Mouse (Mus musculus) layer of hippocampus, adult 2 months (tissue): Measurements from ENCODE around the gene Nkiras1. TPM values are rescaled to one million over a fixed set of nuclear protein-coding genes. Genes with fewer than 3 reads are reported as not detected.
"Not testable (repeated sequence)": the region's sequence is repeated elsewhere in the genome, so short reads cannot be mapped to it uniquely, and the experiment has no call there.

Experiments
- DNase-seq, 2 experiments: peaks; one replicate each; pipeline ENCODE4 v3.0.0; 2022; ENCODE audit warnings: low spot score in 2 of 2
- H3K27ac ChIP-seq: fragments of 200-600 bp; 2 replicates; pipeline ENCODE4 v1.8.1; 2022
- H3K4me3 ChIP-seq: fragments of 200-600 bp; 2 replicates; pipeline ENCODE4 v1.8.1; 2022; ENCODE audit warnings: mild to moderate bottlenecking
- CTCF ChIP-seq: fragments of 200-600 bp; conservative IDR thresholded peaks from 2 replicates; pipeline ENCODE4 v1.8.1; 2022; ENCODE audit warnings: antibody characterized with exemption, mild to moderate bottlenecking, moderate library complexity
- long read RNA-seq, 2 experiments: library from polyadenylated mRNA; stranded (forward); transcript quantifications; one replicate each; pipeline ENCODE4 v2.0.0; 2021; ENCODE audit warnings: borderline mapping rate in 2 of 2
- total RNA-seq, 2 experiments: library from RNA; stranded (reverse); gene quantifications; 2 replicates each; pipeline ENCODE4 v1.2.3; 2021

Nkiras1 gene
- total RNA-seq = 10 to 100 TPM; 78.9 to 83.9 TPM
- long read RNA-seq, experiment 1, full-length matches to known transcripts = 72 of 77 reads
- long read RNA-seq, experiment 1, partial matches to known transcripts = 1 of 77 reads
- long read RNA-seq, experiment 1, other reads (novel, unspliced or antisense) = 4 of 77 reads
- long read RNA-seq, experiment 2, full-length matches to known transcripts = 107 of 121 reads
- long read RNA-seq, experiment 2, partial matches to known transcripts = 2 of 121 reads
- long read RNA-seq, experiment 2, other reads (novel, unspliced or antisense) = 12 of 121 reads

DNA sequence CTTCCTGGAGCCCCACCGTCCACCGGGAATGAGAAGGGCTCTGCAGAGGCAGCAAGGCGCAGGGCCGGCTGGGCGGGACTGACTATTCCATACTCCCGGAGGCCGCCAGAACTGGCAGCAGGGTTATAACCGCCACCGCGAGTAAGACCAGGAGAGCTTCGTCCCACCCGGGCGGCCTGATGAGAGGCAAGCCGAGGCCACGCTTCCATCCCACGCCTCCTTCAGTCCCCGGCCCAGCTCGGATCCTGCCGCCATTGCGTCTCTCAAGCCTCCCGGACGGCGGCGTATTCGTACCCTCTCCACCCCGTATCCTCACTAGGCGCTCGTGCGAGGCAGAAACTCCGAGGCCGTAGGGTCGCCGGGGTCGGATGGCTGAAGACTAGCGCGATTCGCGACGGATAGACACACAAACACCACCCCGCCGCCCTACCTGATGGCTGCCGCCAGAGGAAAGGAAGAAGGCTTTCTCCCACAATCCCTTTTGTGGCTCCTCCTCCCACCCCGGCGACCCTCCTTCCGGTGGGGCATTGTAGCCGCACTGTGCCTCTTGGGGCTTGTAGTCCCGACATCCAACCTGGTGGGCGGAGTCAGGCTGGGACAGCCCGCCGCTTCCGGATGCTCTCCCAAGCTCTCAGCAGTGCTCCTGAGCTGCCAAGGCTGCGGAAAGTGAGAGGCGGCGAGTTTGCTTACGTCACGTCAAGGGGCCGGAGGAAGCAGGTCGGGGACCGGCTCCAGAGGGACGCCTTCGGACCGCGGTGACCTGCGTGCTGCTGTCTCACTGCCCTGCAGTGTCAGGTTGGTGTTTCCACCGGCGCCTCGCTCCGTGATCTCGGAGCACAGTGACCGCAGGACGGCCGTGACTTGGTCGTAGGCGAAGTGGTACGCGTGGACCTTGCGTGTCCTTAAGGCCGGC is at the start of gene Nkiras1, which contains the start of gene Rpl15:
Gene Nkiras1 (plus strand): TSS at position 608 of the 913 bp plus-strand sequence.
Gene Rpl15 (minus strand): TSS at position 863 of the 913 bp plus-strand sequence.
- H3K4me3 ChIP-seq = peak within 1 kb of the TSS; percentile 72
- DNase-seq = peak; percentile 97 to 100
- H3K27ac ChIP-seq = peak within 1 kb of the TSS; percentile 94
- TF ChIP-seq CTCF = peak; percentile 63

DNA sequence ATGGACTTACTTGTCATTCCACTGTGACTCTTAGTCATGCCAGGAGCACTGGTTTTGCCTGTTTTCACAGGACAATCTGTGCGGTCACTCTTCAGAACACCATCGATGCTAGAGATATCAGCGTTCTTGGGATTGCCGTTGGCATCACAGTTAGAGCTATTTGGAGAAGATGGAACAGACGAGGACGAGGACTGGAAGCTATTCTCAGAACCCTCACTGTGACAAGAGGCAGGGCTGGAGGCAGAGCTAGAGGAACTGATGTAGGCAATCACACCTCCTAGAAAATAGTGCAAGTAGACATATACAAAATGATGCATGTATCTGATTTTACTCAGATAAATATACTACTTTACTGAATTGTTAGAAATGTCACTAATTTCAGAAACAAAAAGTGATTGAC is 49.0 kb upstream of the Nkiras1 start:
- DNase-seq = no peak
- no peak overlapping the region for H3K4me3 ChIP-seq
- H3K27ac ChIP-seq = no peak overlapping the region
- no peak for TF ChIP-seq CTCF

DNA sequence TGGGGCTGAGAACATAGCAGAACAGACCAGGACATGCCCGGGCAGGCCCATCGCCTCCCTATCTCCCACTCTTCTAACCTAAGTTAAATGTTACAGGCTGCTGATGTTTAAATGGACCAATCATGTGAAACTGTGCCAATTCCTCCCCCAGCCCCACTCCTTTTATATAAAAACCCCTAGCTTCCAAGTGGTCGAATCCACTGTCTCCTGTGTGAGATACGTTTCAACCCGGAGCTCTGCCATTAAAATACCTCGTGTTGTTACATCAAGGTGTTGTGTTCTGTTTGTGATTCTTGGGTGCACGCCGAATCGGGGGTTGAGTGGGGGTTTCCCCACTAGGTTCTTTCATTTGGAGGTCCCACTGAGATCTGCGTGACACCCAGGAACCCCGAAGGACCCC is 45.5 kb upstream of the Nkiras1 start:
- DNase-seq, H3K4me3 ChIP-seq, H3K27ac ChIP-seq: not testable (repeated sequence)

DNA sequence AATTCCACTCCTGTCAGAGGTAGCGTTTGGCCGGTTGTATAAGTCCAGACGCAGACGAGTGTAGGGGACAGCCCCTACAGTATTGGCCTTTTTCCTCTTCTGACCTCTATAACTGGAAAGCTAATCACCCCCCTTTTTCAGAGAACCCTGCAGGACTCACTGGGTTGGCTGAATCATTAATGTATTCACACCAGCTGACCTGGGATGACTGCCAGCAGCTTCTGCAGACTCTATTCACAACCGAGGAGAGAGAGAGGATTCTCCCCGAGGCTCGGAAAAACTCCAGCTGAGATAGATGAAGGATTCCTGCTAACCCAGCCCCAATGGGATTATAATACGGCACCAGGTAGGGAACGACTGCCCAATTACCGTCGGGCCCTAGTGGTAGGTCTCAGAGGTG is 44.8 kb upstream of the Nkiras1 start:
- not testable (repeated sequence) for DNase-seq, H3K27ac ChIP-seq, H3K4me3 ChIP-seq

DNA sequence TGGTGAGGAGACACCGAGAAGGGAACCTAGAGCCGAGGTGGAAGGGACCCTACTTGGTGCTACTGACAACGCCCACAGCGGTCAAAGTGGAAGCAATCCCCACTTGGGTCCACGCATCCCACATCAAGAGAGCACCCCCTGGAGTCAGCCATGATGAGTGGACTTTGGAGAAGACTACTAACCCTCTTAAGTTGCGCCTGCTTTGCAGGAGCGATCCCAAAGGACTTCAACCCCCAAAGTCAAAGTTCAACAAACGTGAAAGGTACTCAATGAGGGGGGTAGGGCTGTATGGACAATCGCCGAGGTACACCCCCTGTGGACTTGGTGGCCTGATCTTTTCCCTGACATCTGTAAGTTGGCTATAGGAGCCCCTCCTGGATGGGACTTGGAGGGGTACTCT is 41.2 kb upstream of the Nkiras1 start:
- H3K27ac ChIP-seq, H3K4me3 ChIP-seq, DNase-seq: not testable (repeated sequence)

DNA sequence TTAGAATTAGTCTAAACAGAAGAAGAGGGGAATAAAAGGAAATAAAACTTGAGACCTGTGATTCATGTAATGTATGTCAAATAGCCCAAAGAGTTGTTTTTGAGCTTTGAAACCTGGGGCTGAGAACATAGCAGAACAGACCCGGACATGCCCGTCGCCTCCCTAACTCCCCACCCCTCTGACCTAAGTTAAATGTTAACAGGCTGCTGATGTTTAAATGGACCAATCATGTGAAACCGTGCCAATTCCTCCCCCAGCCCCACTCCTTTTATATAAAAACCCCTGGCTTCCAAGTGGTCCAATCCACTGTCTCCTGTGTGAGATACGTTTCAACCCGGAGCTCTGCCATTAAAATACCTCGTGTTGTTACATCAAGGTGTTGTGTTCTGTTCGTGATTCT is 39.1 kb upstream of the Nkiras1 start:
- DNase-seq = not testable (repeated sequence)

DNA sequence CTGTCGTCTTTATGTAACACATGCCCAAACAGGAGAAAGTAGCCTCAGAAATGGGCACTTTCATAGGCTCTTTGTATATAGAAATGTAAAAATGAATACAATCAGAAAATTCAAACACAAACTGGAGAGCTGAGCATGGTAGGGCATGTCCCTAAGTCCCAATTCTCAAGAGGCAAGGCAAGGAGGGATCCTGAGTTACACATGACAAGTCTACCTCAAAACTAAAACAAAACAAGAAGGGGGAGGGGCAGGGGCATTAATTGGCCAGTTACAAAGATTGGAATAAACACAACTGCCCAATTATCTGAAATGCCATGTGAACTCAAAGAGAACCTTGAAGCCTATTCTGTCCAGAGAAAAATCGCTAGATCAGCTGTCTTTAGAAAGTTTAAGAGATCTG is 37.9 kb upstream of the Nkiras1 start:
- no peak for DNase-seq
- H3K27ac ChIP-seq = no peak overlapping the region
- no peak for TF ChIP-seq CTCF
- H3K4me3 ChIP-seq = no peak overlapping the region

More for the DNA sequence above, 39.1 kb upstream of the Nkiras1 start:
- H3K4me3 ChIP-seq, H3K27ac ChIP-seq: not testable (repeated sequence)

DNA sequence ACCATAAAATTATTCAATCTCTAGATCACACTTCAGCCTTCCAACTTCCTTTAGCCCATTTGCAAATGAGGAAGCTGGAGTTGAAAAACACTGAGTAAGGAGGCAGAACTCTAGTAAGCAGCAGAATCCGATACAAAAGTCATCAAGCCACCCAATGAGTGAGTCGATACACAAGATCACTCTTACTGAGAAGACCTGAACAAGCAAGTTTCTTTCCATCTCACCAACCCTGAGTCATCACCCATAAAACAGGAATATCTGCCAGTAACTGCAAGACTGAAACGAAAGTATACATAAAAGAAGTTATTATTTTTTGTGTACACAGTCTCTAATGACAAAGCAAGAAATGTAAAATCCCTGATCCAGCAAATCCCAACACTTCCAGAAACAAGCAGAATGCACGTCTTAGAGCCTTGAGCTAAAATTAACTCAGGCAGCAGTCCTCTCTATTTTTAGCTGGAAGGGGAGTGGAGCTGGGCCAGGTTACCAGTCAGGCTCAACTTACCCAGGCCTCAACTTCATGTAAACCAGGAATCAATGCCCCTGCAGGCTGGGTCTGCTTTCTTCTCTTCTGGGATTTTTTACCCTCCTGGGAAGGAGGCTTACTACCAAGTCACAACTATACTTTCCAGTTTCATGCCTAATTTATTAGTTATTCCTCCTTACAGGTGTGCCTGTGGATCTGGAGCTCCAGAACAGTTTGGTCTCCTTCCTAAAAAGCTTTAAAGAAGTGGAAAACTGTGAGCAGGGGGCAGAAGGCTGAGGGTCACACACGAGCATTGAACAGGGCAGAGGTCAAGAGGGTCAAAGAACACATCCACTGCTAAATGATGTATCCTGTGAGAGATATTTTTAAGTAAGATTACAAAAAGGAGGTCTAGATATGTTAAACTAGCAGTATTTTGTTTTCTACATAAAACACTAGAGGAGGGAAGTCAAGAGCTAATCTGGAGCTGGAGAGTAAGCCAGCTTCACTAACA is 36.7 kb upstream of the Nkiras1 start:
- peak overlapping the region; percentile 46 for H3K27ac ChIP-seq
- TF ChIP-seq CTCF = no peak
- no peak overlapping the region for H3K4me3 ChIP-seq
- DNase-seq = no peak

DNA sequence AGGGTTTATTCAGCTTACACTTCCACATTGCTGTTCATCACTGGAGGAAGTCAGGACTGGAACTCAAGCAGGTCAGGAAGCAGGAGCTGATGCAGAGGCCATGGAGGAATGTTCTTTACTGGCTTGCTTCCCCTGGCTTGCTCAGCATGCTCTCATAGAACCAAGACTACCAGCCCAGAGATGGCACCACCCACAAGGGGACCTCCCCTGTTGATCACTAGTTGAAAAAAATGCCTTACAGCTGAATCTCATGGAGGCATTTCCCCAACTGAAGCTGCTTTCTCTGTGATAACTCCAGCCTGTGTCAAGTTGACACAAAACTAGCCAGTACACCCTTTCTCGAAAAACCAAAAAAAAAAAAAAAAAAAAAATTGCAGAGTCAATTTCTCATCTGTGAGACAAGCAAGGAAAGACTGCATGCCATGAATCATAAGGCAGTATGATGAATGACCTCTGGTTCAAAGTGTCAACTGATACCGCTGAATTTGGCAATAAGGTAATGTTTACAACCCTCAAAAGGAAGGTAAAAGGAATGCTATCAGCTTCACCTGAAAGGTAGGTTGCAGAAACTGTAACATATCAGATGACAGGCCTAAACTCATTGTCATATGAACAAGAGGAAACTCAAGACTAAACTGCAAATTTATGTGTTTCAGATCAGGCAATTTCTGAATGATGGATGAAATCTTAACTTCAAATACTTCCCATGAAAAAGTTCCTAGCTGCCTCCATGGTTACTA is 34.3 kb upstream of the Nkiras1 start:
- H3K27ac ChIP-seq, H3K4me3 ChIP-seq, DNase-seq: not testable (repeated sequence)

DNA sequence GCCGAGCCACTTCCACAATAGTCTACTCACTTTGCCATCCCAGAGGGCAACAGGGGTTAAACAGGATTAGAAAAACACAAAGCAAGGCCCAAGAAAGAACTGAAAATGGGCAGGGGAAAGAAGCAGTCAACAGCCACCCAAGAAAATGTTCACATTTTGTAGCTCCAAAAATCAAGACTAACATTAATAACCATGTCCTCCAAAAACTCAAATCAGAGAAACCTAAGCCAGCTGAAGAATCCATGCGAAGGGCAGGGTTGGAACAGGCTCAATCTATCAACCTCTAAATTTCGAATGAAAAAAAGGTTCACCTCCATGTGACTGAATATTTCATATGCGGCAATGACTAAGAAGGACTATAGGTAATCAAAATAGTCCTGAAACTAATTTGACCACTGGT is 33.6 kb upstream of the Nkiras1 start:
- Histone ChIP-seq H3K4me3 (peak overlapping the region; percentile 78), H3K27ac (peak overlapping the region; percentile 100)
- DNase-seq = no peak
- no peak for TF ChIP-seq CTCF

DNA sequence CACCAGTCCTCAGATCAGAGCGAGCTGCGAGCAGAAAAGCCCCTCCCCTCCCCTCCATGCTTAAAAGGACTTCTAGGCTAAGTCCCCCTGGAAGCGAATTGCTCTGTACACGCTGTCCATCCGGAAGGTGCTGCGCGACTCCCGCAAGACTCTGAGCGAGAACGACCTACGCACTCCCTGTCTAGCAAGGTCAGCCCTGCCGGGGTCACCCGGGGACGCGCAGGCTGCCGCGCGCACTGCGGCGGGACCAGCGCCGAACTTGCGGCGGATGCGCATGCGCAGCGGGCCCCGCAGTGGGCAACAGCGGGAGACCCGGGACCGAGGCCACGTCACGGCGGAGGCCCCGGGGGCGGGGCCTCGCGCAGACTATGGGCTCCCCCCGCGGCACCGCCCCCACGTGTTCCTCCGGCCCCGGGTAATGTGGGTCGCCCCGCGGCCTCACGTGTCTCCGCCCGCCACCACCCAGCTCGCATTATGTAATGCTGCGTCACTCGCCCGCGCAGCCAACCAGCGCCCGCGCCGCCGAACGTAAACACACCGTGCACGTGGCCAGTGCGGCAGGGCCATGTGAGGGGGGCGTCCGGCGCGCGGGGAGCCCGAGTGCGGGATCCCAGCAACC is 32.7 kb upstream of the Nkiras1 start:
- TF ChIP-seq CTCF = no peak
- peak overlapping the region; percentile 78 for H3K4me3 ChIP-seq
- DNase-seq = peak; percentile 95 to 97
- H3K27ac ChIP-seq = peak overlapping the region; percentile 100
